Mouse (Mus musculus) layer of hippocampus, adult 18-20 months (tissue): ENCODE measurements at regions not wholly inside any gene's neighbourhood (a gene's known extent, or its start where the extent isn't known, plus 50 kb on each side); places are given as distances from the start of the nearest gene placed in this dataset.
A peak's percentile ranks its signal among the peaks of the same experiment; 100 is the strongest.

Source experiments
- DNase-seq, 2 experiments: peaks; one replicate each; pipeline ENCODE4 v3.0.0; 2022; ENCODE audit warnings: low spot score in 2 of 2

DNA sequence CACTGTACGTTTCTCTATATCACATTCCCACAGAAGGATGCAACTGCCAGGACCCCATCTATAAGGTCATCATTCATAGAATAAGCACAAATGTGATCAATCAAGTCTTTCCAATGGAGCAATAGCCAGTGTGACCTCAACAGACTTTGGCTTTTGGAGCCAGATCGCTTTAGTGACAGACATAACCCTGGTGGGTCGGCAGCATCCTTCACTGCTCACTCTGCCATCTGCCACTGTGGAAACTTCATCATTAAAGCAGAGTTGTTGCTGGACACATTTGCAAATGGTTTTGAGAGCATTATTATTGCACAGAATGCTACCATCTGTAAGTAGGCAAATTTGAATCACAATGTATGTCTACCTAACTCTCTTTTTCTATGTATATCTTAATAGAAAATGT is 212.9 kb upstream of the Gk2 start:
- DNase-seq: peak in 1 of 2 experiments; percentile 14

GRCm38 (mm10) chr5:97656167-97656924 is 199.5 kb upstream of the Gk2 start:
- DNase-seq: no peak

GRCm38 (mm10) chr5:97655266-97655665 is 198.4 kb upstream of the Gk2 start:
- DNase-seq: no peak

DNA sequence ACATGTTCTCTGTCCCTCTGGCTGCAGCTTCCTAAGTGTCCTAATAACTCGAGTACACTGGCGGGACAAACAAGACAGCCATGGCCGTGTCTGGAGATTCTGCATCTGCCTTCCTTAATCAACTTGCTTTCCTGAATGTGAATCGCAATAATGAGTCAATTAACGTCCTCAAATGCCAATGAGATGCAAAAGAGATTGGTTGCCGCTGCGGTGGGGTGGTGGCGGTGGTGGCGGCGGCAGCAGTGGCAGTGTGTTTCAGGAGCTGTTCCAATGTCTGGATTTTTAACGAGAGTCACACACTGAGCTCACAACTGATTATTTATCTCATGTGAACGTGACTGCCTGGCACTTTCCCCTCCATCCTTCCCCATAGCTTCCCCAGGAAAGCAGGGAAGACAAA is 197.6 kb upstream of the Gk2 start:
- peak in 1 of 2 experiments; percentile 47 for DNase-seq

GRCm38 (mm10) chr5:97642251-97642650 is 185.4 kb upstream of the Gk2 start:
- peak in 1 of 2 experiments; percentile 73 for DNase-seq

GRCm38 (mm10) chr5:97641646-97642045 is 184.8 kb upstream of the Gk2 start:
- DNase-seq: peak; percentile 48 to 79

DNA sequence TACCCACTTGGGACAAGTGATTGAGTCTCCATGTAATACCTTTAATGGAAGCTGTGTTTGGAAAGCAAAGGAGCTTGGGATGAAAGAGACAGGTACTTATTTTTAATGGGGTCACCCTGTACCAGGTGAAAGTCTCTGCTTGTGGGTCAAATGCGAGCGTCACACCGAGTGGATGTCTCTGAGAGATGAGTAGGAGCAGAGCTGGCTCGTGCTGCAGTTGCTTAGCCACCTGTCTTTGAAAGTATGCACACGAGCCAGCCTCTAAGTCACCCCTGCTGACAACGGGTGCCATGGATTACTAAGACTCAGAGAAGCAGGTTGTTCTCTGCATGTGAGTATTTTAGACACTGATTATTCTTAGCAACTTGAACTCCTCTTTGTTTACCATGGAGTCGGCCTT is 179.5 kb upstream of the Gk2 start:
- no peak for DNase-seq

GRCm38 (mm10) chr5:97633766-97634165 is 176.9 kb upstream of the Gk2 start:
- no peak for DNase-seq

DNA sequence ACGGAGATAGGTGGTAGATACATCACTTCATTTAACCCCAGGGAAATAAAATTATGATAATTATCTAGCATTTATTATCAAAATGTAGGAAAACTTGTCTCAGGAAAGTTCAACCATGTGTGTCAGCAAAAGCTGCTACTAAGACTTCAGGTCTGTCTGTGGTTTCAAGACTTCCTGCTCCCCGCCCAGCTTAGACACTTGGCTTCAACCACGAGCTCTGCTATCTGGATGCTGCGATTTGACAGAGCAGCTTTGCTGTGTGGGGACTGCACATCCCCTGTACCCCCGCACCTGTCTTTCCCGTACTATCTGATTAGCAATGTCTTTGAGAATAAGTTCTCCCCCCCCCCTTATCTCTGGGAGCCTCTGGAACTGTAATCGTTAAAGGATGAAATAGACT is 176.0 kb upstream of the Gk2 start:
- DNase-seq: no peak

DNA sequence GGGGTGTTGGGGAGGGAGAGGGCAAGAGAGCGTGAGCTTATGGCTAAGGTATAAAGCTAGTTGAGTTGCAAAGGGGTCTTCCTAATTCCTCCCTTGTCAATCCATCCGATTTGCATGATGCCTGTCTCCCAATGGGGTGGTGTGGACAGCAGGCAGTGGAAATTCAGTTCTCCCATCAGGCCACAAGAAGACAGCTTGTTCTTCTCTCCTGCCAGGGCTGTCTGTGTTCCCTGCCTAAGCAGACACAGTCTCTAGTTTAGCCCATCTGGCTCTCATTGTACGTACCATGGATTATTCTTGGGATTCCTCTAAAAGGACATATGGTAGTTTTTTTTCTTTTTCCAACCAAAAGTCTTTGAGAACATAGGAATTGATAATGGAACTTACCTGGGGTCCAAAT is 168.4 kb upstream of the Gk2 start:
- DNase-seq: peak; percentile 37 to 82

- no peak for DNase-seq
Measured at GRCm38 (mm10) chr5:97619890-97620289, 163.1 kb upstream of the Gk2 start.

DNA sequence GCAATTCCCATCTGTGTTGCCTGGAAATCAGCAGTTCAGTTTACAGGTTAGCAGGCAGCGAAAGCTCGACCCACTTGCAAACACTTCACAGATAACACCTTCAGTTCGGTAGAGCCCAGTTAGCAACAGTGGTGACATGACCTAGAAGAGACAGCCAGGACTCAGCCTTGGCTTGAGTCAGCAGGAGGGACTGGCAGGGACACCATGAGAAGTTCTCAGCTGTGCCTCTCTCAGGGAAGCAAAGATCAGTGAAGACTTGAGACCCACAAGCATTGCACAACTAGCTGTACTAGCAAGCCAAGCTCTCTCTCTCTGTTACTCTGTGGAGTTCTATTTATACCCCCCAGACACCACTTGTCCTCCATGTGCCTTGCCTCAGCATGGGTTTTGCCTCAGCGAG is 161.6 kb upstream of the Gk2 start:
- DNase-seq: no peak

- DNase-seq: peak in 1 of 2 experiments; percentile 57
Measured at GRCm38 (mm10) chr5:97602176-97602575, 145.4 kb upstream of the Gk2 start.

DNA sequence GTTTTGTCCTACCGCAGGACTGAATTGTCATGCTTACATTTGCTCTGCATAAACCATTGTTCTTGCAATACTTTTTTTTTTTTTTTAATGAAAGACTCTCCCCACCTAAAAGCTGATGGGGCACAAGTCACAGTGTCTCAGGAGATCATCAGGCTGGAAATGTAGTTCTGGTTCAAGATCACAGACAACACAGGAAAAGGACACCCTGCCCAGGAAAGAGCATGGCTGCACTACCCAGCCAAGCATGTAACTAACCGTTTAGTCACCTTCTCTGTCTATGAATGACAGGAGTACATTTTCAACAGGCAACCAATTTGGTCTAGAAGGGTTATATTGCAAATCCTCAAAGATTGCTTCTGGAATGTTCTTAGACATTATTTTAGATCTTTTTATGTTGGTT is 144.6 kb upstream of the Gk2 start:
- no peak for DNase-seq

- peak in 1 of 2 experiments; percentile 66 for DNase-seq
Measured at GRCm38 (mm10) chr5:97598741-97599140, 141.9 kb upstream of the Gk2 start.

DNA sequence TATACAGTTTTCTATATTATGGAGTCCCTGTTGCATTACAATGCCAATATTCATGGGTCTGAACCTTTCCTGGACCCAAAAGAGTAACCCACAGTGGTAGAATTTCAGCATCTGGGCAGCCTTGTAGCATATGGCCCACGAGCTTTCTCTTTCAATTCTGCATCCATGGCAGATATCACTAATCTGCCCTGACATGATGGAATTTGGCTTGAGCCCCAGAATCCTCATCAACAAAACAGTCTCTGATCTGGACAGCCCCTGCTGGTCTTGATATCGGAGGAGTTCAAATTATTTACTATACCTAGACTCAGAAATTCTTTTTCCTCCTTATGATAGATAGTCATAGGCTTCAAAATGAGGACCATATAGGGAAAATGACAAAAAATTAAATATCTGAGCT is 139.1 kb upstream of the Gk2 start:
- DNase-seq: no peak

DNA sequence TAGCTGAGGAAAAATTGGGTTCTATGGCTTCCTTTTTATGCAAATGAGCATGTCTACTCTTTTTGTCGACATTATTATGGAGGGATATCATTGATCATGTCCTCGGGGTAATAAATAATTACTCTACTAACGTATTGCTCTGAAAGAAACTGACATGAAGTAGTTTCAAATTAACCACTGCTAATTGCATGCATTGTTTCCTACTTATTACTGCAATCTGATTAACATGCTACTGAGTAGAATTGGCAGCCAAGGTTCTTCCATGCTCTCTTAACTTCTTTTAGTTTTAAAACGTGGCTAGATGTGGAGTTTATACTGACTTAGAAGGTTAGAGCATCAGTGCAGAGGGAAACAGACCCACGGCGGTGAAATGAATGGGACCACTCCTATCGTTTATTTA is 137.3 kb upstream of the Gk2 start:
- DNase-seq: no peak

DNA sequence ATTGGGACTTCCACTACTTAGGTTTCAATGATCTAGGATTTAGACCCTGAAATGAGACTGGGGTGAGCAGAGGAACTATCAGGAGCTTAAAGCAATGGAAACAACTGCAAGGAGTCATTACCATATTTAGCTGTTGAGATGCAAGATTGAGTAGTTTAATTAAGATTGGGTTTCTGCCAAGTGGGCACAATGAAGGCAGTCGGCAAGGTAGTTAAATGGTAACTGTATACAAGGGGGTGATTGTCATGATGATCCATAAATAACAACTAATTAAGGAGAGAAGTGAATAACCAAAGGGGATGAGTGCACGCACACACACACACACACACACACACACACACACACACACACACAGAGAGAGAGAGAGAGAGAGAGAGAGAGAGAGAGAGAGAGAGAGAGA is 125.7 kb upstream of the Gk2 start:
- no peak for DNase-seq

- DNase-seq: no peak
Measured at GRCm38 (mm10) chr5:97565486-97565885, 108.7 kb upstream of the Gk2 start.

- DNase-seq: peak; percentile 5 to 66
Measured at GRCm38 (mm10) chr5:97563724-97564123, 106.9 kb upstream of the Gk2 start.

- DNase-seq: no peak
Measured at GRCm38 (mm10) chr5:97554274-97554673, 97.5 kb upstream of the Gk2 start.

- no peak for DNase-seq
Measured at GRCm38 (mm10) chr5:97553122-97553521, 96.3 kb upstream of the Gk2 start.

GRCm38 (mm10) chr5:97537492-97538257 is 80.9 kb upstream of the Gk2 start:
- no peak for DNase-seq
